Mouse (Mus musculus): ENCODE measurements at regions not wholly inside any gene's neighbourhood (a gene's known extent, or its start where the extent isn't known, plus 50 kb on each side); places are given as distances from the start of the nearest gene placed in this dataset.

DNA sequence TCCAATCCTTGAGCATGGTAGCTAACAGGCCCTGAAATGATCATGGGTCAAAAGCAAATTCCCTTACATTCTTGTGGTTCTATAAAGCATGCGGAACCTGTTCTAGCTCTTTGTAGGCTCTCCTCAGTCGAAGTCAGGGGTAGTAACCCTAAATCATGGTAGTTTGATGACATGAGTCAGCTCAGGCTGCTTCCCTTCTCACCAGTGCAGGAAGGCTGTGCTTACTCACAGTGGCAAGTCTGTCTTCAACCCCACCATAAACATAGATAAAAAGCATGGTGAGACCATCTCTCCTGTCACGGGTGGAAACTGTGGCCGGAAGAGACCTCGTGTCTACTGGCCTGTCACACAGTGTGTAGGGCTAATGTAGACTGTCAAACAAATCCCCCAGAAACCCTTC lies 476.6 kb upstream of the Gm19410 start:
- Histone ChIP-seq H3K4me3 (ENCODE audit: insufficient read depth, low read length) (no peak overlapping the region), H3K4me1 (ENCODE audit: control insufficient read depth, insufficient read depth, low read length) (no peaks in the 10 kb centered on the region), H3K27ac (ENCODE audit: insufficient read depth, low read length) (no peak overlapping the region)
- TF ChIP-seq POLR2A (IDR thresholded peaks at IDR 0.05; ENCODE audit: low read depth, low read length) (no peak), CTCF (IDR thresholded peaks at IDR 0.05; ENCODE audit: borderline replicate concordance, insufficient read depth, low read length) (no peak)

DNA sequence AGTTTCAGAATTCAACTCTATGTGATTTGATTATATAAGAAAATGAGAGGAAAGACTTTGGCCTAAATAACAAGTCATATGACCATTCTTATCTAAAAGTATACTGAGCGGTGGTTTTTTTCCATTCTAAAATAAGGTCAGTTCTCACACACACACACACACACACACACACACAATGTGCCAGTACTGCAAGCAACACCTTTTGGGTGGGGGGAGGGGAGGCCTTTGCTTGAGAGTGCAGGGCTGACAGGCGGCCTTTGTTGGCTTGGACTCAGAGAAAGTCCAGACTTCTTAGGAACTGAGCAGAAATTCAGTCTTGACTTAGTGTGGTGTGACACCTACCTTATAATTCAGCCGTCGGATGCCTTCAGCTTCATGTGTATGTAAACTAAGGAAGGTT lies 475.6 kb upstream of the Gm19410 start:
- no peak overlapping the region for H3K4me3 ChIP-seq (ENCODE audit: insufficient read depth, low read length)
- H3K4me1 ChIP-seq (ENCODE audit: control insufficient read depth, insufficient read depth, low read length): no peaks in the 10 kb centered on the region
- TF ChIP-seq CTCF (IDR thresholded peaks at IDR 0.05; ENCODE audit: borderline replicate concordance, insufficient read depth, low read length): no peak
- TF ChIP-seq POLR2A (IDR thresholded peaks at IDR 0.05; ENCODE audit: low read depth, low read length): no peak
- H3K27ac ChIP-seq (ENCODE audit: insufficient read depth, low read length): no peak overlapping the region

DNA sequence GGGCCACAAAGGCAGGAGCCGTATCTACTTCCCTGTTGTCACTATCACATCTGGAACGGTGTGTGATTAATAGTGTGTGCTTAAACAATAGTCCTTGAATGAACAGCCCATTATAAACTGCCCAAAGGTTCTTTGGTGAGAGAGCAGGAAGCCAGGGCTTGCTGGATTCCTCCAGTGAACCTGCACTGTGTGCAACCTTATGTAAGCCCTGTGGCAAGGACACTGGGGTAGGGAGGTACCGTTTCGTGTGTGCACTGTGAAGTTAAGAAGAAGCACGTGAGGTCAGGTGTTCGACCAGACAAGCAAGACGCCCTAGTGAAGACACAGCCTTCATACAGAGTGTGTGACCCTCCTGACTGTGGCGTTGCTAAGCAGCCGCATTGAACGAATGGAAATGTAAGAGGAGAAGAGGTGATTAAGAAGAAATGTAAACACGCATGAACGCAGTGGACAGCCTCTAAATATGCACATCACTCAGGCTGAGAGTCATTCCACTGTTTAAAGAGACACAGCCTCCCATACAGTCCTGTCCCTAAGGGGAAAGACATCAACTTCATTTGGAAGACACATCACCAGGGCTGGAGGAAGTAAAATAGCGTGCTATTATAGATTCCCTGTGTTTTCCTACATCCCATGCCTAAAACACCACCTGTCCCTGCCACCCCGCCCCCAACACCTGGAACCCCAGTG lies 472.0 kb upstream of the Gm19410 start:
- no peak for TF ChIP-seq CTCF (IDR thresholded peaks at IDR 0.05; ENCODE audit: borderline replicate concordance, insufficient read depth, low read length)
- TF ChIP-seq POLR2A (IDR thresholded peaks at IDR 0.05; ENCODE audit: low read depth, low read length): no peak
- Histone ChIP-seq H3K4me3 (ENCODE audit: insufficient read depth, low read length) (no peak overlapping the region), H3K27ac (ENCODE audit: insufficient read depth, low read length) (no peak overlapping the region), H3K4me1 (ENCODE audit: control insufficient read depth, insufficient read depth, low read length) (no peaks in the 10 kb centered on the region)

DNA sequence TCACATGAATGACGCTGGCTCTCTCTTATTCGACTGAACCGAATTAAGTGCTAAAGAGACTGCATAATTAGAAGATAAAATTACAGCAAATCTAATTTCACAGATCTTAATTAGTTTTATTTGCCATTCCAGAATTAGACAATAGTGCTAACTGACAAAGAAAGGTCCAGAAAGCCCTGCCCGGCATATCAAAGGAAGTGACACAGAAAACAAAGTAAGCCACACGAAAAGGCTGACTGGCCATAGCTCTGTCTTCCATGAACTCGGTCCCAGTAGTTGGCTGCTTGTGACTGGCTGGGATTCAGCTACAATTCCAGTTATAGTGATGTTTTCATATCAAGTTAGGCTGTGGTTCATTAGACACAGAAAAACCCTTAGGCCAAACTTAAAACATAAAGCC lies 468.7 kb upstream of the Gm19410 start:
- no peak overlapping the region for H3K4me3 ChIP-seq (ENCODE audit: insufficient read depth, low read length)
- TF ChIP-seq CTCF (IDR thresholded peaks at IDR 0.05; ENCODE audit: borderline replicate concordance, insufficient read depth, low read length) (no peak), POLR2A (IDR thresholded peaks at IDR 0.05; ENCODE audit: low read depth, low read length) (no peak)
- H3K27ac ChIP-seq (ENCODE audit: insufficient read depth, low read length): no peak overlapping the region
- no peaks in the 10 kb centered on the region for H3K4me1 ChIP-seq (ENCODE audit: control insufficient read depth, insufficient read depth, low read length)

DNA sequence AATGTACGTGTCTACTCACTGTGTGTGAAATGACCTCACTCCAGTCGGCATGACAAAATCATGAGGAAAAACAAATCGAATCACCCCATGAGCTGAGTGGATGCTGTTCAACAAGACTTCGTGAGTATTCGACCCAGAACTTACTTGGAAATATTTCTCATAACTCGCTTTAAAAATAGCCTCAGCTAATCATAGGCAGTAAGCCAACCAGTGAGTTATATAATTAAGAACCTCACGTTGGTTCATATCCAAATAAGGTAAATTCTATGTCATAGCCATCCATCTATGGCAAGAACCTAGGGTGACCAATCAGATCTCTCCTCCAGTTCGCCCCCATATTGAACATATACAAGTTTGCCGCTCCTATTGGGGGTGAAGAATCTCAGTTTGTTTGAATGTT lies 466.5 kb upstream of the Gm19410 start:
- Histone ChIP-seq H3K4me3 (ENCODE audit: insufficient read depth, low read length) (no peak overlapping the region), H3K4me1 (ENCODE audit: control insufficient read depth, insufficient read depth, low read length) (no peaks in the 10 kb centered on the region), H3K27ac (ENCODE audit: insufficient read depth, low read length) (no peak overlapping the region)
- no peak for TF ChIP-seq CTCF (IDR thresholded peaks at IDR 0.05; ENCODE audit: borderline replicate concordance, insufficient read depth, low read length)
- TF ChIP-seq POLR2A (IDR thresholded peaks at IDR 0.05; ENCODE audit: low read depth, low read length): no peak

DNA sequence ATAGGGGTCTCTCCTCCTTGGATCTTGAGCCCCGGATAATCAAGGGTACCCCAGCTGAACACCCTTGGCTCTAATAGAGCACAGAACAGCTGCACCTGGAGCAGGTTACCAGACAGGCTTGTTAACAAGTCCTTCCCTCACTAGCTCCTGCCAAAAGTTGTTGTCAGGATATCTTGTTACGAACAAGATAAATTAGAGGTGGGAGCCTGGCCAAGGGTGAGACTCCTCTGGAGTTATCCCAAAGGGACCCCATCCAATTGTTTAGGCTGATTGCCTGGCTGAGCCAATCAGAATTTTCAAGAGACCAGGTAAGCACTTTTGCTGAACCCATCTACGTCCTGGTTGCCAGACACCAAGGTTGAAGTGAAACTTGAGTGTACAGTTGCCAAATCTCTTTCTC lies 465.2 kb upstream of the Gm19410 start:
- no peaks in the 10 kb centered on the region for H3K4me1 ChIP-seq (ENCODE audit: control insufficient read depth, insufficient read depth, low read length)
- TF ChIP-seq CTCF (IDR thresholded peaks at IDR 0.05; ENCODE audit: borderline replicate concordance, insufficient read depth, low read length) (no peak), POLR2A (IDR thresholded peaks at IDR 0.05; ENCODE audit: low read depth, low read length) (no peak)
- H3K4me3 ChIP-seq (ENCODE audit: insufficient read depth, low read length): no peak overlapping the region

DNA sequence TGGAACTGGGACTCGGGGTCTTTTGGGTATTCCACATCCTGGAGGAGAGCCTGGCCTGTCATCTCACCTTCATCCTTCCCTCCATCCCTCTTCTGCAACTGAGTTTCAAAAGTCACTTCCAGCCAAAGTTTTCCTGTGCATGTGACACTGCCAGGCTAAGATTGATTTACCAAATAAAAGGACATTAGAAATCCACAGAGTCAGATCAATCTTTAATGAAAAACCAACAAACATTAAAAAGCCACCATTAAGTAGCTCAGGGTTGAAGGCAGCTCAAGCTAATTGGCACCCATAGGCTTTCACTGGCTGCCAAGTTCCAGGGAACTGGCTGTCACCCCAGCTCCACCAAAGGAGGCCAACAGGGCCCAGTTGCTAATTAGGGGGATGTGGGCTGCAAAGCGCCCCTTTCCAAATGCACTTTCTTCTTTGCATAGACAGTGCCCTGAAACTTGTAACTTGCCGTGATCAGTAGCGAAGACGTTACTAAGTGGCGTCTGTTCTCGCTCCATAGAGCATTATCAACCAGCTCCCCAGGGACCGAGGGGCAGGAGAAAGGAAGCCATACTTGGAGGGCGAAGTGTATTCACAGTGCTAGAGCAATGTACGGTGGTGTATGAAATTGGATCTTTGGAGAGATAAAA lies 464.6 kb upstream of the Gm19410 start:
- TF ChIP-seq POLR2A (IDR thresholded peaks at IDR 0.05; ENCODE audit: low read depth, low read length) (no peak), CTCF (IDR thresholded peaks at IDR 0.05; ENCODE audit: borderline replicate concordance, insufficient read depth, low read length) (no peak)
- no peak overlapping the region for H3K27ac ChIP-seq (ENCODE audit: insufficient read depth, low read length)

More for the DNA sequence above, 465.2 kb upstream of the Gm19410 start:
- H3K27ac ChIP-seq (ENCODE audit: insufficient read depth, low read length): no peak overlapping the region

DNA sequence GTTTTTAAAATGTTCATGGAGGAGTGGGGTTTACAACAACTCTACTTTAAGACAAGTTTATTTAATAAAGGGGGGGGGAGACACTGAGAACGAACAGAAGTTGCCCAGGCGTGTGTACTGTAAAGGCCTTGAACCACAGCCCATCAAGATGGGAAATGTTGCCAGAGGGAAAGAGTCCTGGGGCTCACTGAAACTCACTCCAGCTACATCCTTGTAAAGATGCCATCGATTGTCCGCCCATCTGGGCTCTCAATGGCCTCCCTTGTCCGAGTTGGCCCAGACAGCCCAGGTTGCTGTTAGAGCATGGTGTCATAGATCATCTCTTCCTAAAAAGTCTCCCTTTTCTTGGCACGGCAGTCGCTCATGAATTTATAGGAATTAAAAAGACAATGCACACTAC lies 462.7 kb upstream of the Gm19410 start:
- Histone ChIP-seq H3K4me1 (ENCODE audit: control insufficient read depth, insufficient read depth, low read length) (no peaks in the 10 kb centered on the region), H3K4me3 (ENCODE audit: insufficient read depth, low read length) (no peak overlapping the region), H3K27ac (ENCODE audit: insufficient read depth, low read length) (no peak overlapping the region)
- TF ChIP-seq CTCF (IDR thresholded peaks at IDR 0.05; ENCODE audit: borderline replicate concordance, insufficient read depth, low read length) (no peak), POLR2A (IDR thresholded peaks at IDR 0.05; ENCODE audit: low read depth, low read length) (no peak)

More for the DNA sequence above, 464.6 kb upstream of the Gm19410 start:
- H3K4me1 ChIP-seq (ENCODE audit: control insufficient read depth, insufficient read depth, low read length): no peaks in the 10 kb centered on the region
- H3K4me3 ChIP-seq (ENCODE audit: insufficient read depth, low read length): no peak overlapping the region

DNA sequence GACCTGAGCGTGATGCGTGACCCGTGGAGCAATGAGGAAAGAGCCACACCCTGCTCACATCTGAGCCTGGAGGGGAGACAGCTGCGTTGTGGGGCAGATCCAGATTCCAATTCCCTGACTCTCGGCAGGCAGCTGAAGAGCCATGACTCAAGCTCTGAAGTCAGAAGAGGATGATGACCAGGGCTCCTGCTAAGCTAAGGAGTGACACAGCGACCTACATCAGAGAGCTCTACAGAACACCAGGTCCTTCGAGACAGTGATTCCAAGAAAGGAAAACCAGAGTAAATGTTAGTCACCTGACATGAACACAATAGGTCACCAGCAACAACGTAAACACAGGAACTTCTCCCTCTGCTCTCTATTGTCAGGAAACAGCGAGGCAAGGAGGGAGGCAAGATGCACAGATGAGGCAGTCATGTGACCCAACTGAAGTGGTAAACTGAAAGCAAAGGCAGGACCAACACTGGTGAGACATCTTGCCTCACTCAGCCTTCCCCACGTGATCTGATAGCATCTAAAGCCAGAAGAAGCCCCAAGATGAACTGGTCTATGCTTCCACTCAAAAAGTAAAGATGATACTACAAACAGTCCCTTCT lies 444.2 kb upstream of the Gm19410 start:
- Histone ChIP-seq H3K4me3 (ENCODE audit: insufficient read depth, low read length) (no peak overlapping the region), H3K27ac (ENCODE audit: insufficient read depth, low read length) (peak overlapping the region; percentile 2; the same call in 1 of the 2 replicates), H3K4me1 (ENCODE audit: control insufficient read depth, insufficient read depth, low read length) (peaks cover 6% of the 10 kb centered on the region; the same call in 1 of the 2 replicates)
- TF ChIP-seq POLR2A (IDR thresholded peaks at IDR 0.05; ENCODE audit: low read depth, low read length) (no peak), CTCF (IDR thresholded peaks at IDR 0.05; ENCODE audit: borderline replicate concordance, insufficient read depth, low read length) (no peak)
